Mouse (Mus musculus) lung, embryonic 16.5 days (tissue): ENCODE results near the gene Gm14226. TPM values are rescaled to one million over a fixed set of nuclear protein-coding genes. Genes with fewer than 3 reads are reported as not detected.
"Not testable (repeated sequence)": the region's sequence is repeated elsewhere in the genome, so short reads cannot be mapped to it uniquely, and the experiment has no call there.

ENCODE experiments used
- ATAC-seq: fragments of 200-750 bp; cut with Nextera tagmentation; 2 replicates; pipeline ENCODE4 v1.8.0; 2017; ENCODE audit warnings: low read depth, mild to moderate bottlenecking, moderate library complexity
- H3K27ac ChIP-seq: fragments of 300-500 bp; sonication (generic); 2 replicates; pipeline ENCODE4 v1.5.1; 2014; ENCODE audit warnings: mild to moderate bottlenecking, control low read depth, low read length
- H3K27me3 ChIP-seq: fragments of 300-500 bp; sonication (generic); 2 replicates; pipeline ENCODE4 v1.6.1; 2014; ENCODE audit warnings: low read depth, low read length, mixed read lengths; ENCODE audit not compliant: control insufficient read depth, insufficient read depth
- H3K36me3 ChIP-seq: fragments of 300-500 bp; sonication (generic); 2 replicates; pipeline ENCODE4 v1.6.1; 2014; ENCODE audit warnings: low read length; ENCODE audit not compliant: control insufficient read depth, insufficient read depth
- H3K4me1 ChIP-seq: fragments of 300-500 bp; sonication (generic); replicated peaks from 2 replicates; pipeline ENCODE4 v1.6.1; 2014; ENCODE audit warnings: low read length, mixed read lengths; ENCODE audit not compliant: control insufficient read depth, insufficient read depth
- H3K4me2 ChIP-seq: fragments of 300-500 bp; sonication (generic); 2 replicates; pipeline ENCODE4 v1.6.1; 2014; ENCODE audit warnings: low read depth, low read length, control low read depth
- H3K4me3 ChIP-seq: fragments of 300-500 bp; sonication (generic); 2 replicates; pipeline ENCODE4 v1.5.1; 2014; ENCODE audit warnings: mild to moderate bottlenecking, low read length, control low read depth
- H3K9ac ChIP-seq: fragments of 300-500 bp; sonication (generic); 2 replicates; pipeline ENCODE4 v1.6.1; 2014; ENCODE audit warnings: low read length, control low read depth
- H3K9me3 ChIP-seq: fragments of 300-500 bp; sonication (generic); 2 replicates; pipeline ENCODE4 v1.6.1; 2016; ENCODE audit warnings: low read length; ENCODE audit not compliant: control insufficient read depth
- WGBS: fragments of 180-500 bp; shearing (Covaris S2); extraction: QIAGEN DNeasy Blood & Tissue Kit; methylation state at CpG from one replicate; pipeline ENCODE4 v1.1.7; 2014; 5-methylcytosine and 5-hydroxymethylcytosine counted together
- polyA plus RNA-seq: library from polyadenylated mRNA; unstranded; fragments of >200 nt; fragmentation: Nextera tagmentation; extraction: Ambion mirVana; gene quantifications from 2 replicates; pipeline ENCODE4 v1.2.1, GENCODE M21; 2015

The Gm14226 gene
- polyA plus RNA-seq, 1 experiment from 2014 or later: 0.21 TPM

GRCm38 (mm10) chr2:155045075-155045474 lies 27.0 kb downstream of the Gm14226 start:
- H3K4me1 ChIP-seq: peaks cover 2% of the 10 kb centered on the region; the same call in 1 of the 2 replicates
- ATAC-seq: no peak
- WGBS: 59% methylated on average over 3 of the region's 3 CpGs
- no peak overlapping the region for H3K4me2 ChIP-seq
- H3K27ac ChIP-seq: no peak overlapping the region
- no peak overlapping the region for H3K4me3 ChIP-seq
- no peaks in the 10 kb centered on the region for H3K27me3 ChIP-seq
- no peaks in the 10 kb centered on the region for H3K9me3 ChIP-seq
- no peaks in the 10 kb centered on the region for H3K36me3 ChIP-seq
- no peak overlapping the region for H3K9ac ChIP-seq

- Histone ChIP-seq H3K4me3 (no peak overlapping the region), H3K27me3 (no peaks in the 10 kb centered on the region), H3K4me1 (peaks cover 8% of the 10 kb centered on the region), H3K27ac (no peak overlapping the region), H3K9ac (no peak overlapping the region), H3K4me2 (no peak overlapping the region), H3K9me3 (no peaks in the 10 kb centered on the region), H3K36me3 (no peaks in the 10 kb centered on the region)
- ATAC-seq: no peak
- WGBS: 80% methylated on average over 2 of the region's 2 CpGs
These were observed 28.7 kb downstream of the Gm14226 start for GRCm38 (mm10) chr2:155046803-155047202.

DNA sequence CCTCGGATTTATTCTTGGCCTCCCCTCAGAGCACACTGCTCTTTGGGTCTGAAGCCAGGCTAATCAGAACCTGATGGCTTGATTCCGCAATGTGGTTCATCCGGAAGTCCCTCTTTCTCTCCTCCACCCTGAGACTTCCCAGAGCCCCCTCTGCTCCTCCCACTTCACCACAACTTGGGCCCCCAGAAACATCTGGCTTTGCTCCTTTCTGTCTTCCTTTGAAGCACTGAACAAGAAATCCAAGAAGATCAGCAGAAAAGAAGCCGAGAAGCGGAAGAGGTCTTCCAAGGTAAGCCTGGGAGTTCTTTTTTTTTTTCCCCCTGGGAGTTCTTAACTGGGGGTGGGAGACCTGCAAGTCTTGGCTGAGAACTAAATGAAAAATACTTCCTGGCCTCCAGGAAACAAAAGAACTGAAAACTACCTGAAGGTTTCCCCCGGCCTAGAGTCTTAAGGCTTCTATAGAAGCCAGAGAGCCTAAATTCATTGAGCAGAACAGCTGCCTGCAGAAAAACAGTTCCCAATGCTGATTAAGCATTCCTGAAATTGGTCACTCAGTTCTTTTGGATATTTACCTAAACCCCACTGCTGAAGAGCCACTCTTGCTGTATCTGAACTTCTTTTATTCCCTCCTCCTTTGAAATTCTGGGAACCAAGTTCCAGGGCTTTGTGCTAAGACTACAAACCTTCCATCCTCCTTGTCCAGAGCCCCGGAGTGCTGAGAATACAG lies 29.5 kb downstream of the Gm14226 start:
- Histone ChIP-seq H3K27ac (no peak overlapping the region), H3K36me3 (no peaks in the 10 kb centered on the region), H3K4me2 (no peak overlapping the region), H3K4me3 (no peak overlapping the region), H3K27me3 (no peaks in the 10 kb centered on the region), H3K4me1 (peaks cover 8% of the 10 kb centered on the region), H3K9ac (no peak overlapping the region), H3K9me3 (no peaks in the 10 kb centered on the region)
- no peak for ATAC-seq
- 59% methylated on average over 7 of the region's 7 CpGs for WGBS

- Histone ChIP-seq H3K27me3 (no peaks in the 10 kb centered on the region), H3K4me1 (peaks cover 8% of the 10 kb centered on the region), H3K9ac (peak overlapping the region; percentile 62), H3K9me3 (no peaks in the 10 kb centered on the region), H3K27ac (peak overlapping the region; percentile 36; the same call in 1 of the 2 replicates), H3K4me2 (peak overlapping the region; percentile 97), H3K4me3 (peak overlapping the region; percentile 54), H3K36me3 (no peaks in the 10 kb centered on the region)
- peak; percentile 17 for ATAC-seq
- 10% methylated on average over 5 of the region's 5 CpGs for WGBS
These were observed 32.0 kb downstream of the Gm14226 start for GRCm38 (mm10) chr2:155050108-155050503.

- WGBS: under 1% methylated on average over 45 of the region's 45 CpGs
- Histone ChIP-seq H3K36me3 (no peaks in the 10 kb centered on the region), H3K4me2 (peak overlapping the region; percentile 97), H3K4me3 (peak overlapping the region; percentile 54), H3K27me3 (no peaks in the 10 kb centered on the region), H3K9me3 (no peaks in the 10 kb centered on the region), H3K4me1 (peaks cover 8% of the 10 kb centered on the region), H3K27ac (peak overlapping the region; percentile 90), H3K9ac (peak overlapping the region; percentile 74)
- ATAC-seq: peak; percentile 95
These were observed 32.6 kb downstream of the Gm14226 start for GRCm38 (mm10) chr2:155050504-155051236.

DNA sequence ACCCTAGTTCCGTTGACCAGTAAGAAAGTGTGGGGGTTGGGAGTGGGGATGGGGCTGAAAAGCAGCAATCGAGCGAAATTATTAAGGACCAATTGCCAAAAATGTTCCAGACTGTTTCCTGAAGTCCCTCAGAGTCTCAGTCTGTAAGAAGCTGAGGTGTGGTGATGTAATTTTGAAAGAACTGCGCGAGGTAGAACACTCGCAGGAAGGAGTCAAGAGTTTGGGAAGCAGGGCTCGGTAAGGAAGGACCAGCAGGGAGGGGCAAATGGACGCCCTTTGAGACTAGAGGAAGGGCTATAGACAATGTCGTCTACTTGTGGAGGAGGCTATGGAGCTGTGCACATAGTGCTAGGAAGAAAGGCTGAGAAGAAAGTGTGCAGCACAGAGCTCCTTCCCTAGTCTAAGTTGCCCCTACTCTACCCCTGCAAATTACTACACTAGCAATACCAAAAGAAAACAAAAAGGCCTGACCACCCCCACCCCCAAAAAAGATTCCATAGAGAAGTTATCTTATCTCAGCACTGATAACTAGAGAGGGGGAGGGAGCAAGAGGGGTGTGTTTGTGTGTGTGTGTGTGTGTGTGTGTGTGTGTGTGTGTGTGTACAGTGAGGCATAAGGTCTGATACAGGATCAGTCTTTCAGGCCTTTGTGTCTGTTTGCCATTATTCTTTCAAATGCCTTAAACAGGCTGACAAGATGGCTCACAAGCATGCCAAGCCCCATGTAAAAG lies 33.7 kb downstream of the Gm14226 start:
- WGBS: 8% methylated on average over 9 of the region's 9 CpGs
- Histone ChIP-seq H3K9me3 (no peaks in the 10 kb centered on the region), H3K36me3 (no peaks in the 10 kb centered on the region), H3K27me3 (no peaks in the 10 kb centered on the region), H3K9ac (peak overlapping the region; percentile 74), H3K4me2 (peak overlapping the region; percentile 97), H3K27ac (peak overlapping the region; percentile 90), H3K4me1 (peaks cover 8% of the 10 kb centered on the region), H3K4me3 (peak overlapping the region; percentile 54)
- ATAC-seq: no peak

DNA sequence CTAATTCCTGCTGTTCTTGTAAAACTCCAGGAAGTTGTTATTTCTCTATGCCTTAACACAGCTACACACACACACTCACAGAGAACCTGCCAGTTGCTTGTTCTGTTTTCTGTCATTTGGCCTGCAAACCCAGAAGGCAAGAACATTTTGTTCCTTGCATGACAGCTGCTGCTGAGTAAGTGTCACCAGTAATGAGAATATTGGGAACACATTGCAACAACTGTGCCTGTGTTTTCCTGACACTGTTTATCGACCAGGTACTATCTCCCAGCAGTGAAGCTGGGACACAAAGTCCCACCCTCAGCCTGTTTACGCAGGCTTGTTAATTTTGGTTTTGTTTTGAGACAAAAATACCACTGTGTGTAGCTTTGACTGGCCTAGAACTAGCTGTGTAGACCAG lies 34.6 kb downstream of the Gm14226 start:
- no peak for ATAC-seq
- WGBS: 86% methylated on average over 2 of the region's 2 CpGs
- H3K27ac ChIP-seq: no peak overlapping the region

GRCm38 (mm10) chr2:155053512-155053911 lies 35.4 kb downstream of the Gm14226 start:
- not testable (repeated sequence) for H3K36me3 ChIP-seq, ATAC-seq, H3K4me2 ChIP-seq, H3K27me3 ChIP-seq, H3K9ac ChIP-seq, H3K9me3 ChIP-seq, H3K4me3 ChIP-seq, H3K27ac ChIP-seq, H3K4me1 ChIP-seq
- 88% methylated on average over 8 of the region's 8 CpGs for WGBS

More for the DNA sequence above, 34.6 kb downstream of the Gm14226 start:
- H3K9me3 ChIP-seq: no peaks in the 10 kb centered on the region
- peaks cover 8% of the 10 kb centered on the region for H3K4me1 ChIP-seq
- H3K4me2 ChIP-seq: no peak overlapping the region
- H3K4me3 ChIP-seq: no peak overlapping the region
- no peaks in the 10 kb centered on the region for H3K27me3 ChIP-seq
- no peak overlapping the region for H3K9ac ChIP-seq
- H3K36me3 ChIP-seq: no peaks in the 10 kb centered on the region

- no peaks in the 10 kb centered on the region for H3K36me3 ChIP-seq
- H3K9me3 ChIP-seq: no peaks in the 10 kb centered on the region
- no peak overlapping the region for H3K4me3 ChIP-seq
- WGBS: 74% methylated on average over 3 of the region's 3 CpGs
- ATAC-seq: no peak
- no peak overlapping the region for H3K9ac ChIP-seq
- no peaks in the 10 kb centered on the region for H3K27me3 ChIP-seq
- H3K4me1 ChIP-seq: peaks cover 8% of the 10 kb centered on the region
- no peak overlapping the region for H3K4me2 ChIP-seq
- H3K27ac ChIP-seq: no peak overlapping the region
These were observed 36.6 kb downstream of the Gm14226 start for GRCm38 (mm10) chr2:155054672-155055071.
